Mouse (Mus musculus): ENCODE data around the gene Cdc26.

Cdc26 gene

DNA sequence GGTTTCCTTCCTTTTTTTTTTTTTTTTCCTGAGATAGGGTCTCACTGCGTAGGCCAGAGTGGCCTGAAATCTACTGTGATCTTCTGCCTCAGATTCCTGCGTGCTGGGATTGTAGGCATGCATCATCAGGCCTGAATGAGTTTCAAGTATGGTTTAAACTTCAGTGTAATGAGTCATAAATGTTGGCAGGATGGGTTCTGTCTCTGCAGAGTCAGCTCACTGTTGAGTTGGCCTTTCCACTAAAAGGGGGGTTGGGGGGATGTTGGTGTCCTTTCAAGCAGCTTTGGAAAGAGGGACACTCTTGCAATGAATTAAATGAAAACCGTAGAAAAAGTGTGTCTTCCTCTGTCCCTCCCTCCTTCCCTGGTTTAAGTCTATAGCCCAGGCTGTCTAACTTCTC, 9.5 kb downstream of the Cdc26 start:
- no peak for DNase-seq (ENCODE audit: low read depth, low spot score)

DNA sequence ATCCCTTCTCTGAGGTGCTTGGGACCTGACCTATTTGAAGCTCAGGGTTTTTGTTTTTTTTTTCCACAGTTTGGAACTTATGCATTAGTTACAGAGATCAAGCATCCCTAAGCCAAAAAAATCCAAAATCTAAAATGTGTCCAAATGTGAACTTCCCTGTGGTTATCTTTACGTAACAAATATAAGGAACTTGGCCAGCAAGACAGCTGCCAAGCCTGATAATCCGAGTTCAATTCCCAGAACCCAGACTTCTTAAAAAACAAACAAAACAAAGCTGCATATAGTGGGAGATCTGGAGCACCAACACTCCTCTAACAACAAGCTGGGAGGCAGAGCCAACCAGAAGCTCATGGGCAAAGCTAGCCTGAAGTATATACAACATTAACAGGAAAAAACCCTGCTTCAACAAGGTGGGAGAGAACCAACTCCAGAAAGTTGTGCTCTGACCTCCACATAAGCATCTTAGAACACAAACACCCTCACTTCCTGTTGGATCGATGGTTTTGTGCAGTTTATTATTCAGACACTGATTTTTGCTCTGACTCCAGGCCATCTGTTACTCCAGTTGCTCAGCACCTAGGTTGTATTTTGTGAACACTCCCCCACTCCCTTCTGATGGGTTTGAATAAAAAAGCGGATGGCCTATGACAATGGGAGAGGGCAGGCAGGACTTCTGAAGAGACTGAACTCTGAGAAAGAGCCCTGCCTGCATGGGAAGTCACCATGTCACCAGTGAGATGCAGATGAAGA, 10.7 kb downstream of the Cdc26 start:
- DNase-seq (ENCODE audit: low read depth, low spot score) = no peak

DNA sequence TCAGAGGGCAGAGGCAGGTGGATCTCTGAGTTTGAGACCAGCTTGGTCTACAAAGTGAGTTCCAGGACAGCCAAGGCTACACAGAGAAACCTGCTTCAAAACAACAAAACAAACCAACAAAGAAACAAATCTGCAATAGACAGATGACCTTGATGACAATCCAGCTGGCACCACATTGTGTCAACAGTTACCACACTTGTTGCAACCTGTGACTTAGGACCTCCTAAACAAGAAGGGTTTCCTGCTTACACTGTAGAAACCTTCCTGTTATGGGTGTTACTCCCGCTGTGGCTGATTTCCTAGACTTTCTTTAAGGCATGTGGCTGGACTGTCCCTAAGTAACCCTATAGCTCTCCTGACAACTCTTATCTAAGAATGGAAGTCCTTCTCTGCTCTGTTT, 12.6 kb downstream of the Cdc26 start:
- no peak for DNase-seq (ENCODE audit: low read depth, low spot score)

DNA sequence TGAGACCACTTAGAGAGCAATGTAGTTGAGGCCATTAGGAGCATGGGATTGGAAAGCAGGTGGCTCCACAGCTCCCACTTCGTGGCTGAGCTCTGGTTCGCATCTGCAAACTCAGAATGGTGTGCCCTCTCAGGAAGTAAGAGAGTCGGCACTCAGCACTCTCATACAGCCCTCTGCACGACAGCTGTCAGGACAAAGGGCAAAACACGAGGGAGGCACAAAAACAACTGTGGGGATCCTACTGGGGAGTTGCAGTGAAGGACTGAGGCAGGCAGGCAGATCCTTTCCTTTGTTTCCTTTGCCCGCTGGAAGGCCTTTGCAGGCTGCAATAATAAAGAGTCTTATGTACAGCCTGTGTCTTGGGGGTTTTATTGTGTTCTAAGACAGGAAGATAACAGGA, 15.0 kb downstream of the Cdc26 start:
- DNase-seq (ENCODE audit: low read depth, low spot score) = no peak

DNA sequence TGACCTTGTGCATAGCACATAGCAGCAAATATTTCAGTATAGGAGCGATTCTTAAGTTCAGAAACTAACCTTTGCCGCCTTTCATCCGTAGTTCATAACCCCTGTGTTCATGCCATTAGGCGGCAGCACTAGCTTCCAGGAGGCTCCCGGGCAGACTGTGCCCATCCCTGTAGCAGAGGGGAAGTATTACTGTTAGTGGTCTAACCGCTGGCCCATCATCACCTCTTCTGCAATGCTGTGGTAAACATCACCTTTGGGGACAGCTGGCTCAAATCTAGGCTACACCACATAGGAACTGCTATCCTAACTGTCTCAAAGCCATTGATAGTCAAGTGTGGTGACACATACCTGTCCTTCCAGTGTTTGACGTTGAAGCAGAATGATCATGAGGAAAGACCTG, 16.6 kb downstream of the Cdc26 start:
- DNase-seq (ENCODE audit: low read depth, low spot score) = no peak

DNA sequence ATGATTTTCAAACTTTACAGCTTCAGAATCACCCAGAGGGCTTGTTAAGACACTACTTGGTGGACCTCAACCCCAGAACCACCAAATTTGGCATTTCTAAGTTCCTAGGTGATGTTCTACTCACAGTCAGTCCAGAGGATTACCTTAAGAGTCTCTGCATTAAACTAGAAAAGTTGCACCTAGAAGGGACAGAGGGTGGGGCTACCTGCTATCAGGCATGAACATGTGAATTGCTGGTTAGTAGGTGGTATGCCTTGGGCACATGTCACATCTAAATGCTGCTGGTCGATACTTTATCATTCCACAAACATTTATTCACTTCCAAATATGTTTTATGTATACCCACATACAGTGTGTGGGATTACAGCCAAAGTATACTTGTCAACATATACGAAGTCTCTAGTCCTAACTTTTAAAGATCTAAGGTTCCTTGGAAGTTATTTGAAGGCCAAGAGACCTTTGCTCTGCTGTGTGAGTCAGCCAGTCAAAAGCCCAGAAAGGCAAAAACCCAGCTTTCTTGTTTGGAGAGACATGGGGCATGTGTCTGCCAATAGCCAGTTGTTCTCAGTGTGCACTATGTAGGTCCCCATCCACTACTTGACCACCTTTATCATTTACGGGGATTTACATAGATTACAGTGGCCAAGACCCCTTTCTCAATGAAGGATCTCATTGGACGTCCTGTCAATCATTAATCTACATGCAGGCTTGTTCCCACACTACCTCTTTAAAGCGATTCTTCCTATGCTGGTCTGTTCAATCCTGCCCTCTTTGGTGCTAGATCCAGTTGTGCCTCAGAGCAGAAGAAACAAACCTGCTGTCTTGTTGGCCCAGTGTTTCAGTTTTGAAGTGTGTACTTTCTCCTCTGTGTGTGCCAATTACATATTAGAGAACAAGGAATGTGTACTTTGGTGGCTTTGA, 18.6 kb downstream of the Cdc26 start:
- no peak for DNase-seq (ENCODE audit: low read depth, low spot score)

DNA sequence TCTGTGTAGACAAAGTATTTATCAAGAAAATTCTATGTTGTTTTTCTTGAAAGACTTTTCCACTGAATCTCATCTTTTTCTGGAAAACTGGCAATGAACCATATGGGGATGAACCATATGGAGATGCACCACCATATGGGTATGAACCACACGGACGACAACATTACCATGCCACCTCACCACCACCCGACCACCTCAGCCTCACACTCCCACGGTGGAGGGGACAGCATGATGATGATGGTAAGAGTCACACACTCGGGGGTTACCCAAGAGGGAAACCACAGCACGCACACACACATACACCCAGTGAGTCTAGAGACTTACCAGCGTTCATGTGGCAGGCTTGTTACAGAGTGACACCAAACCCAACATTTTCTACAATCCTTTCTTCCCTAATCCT, 23.0 kb downstream of the Cdc26 start:
- no peak for DNase-seq (ENCODE audit: low read depth, low spot score)

DNA sequence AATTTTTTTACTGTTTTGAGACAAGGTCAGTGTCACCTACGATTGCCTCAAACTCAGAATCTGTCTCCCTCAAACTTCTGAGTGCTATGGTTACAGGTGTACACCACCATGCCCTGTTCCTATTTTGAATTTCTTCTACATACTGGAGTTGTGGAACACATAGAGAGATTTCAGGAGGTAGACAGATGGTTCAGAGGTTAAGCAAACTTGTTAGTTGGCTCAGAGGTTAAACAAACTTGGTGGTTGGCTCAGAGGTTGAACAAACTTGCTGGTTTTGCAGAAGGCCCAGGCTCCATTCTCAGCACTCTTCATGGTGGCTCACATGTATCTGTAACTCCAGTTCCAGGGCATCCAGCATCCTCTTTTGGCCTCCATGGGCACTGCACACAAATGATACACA, 24.3 kb downstream of the Cdc26 start:
- DNase-seq (ENCODE audit: low read depth, low spot score) = no peak

DNA sequence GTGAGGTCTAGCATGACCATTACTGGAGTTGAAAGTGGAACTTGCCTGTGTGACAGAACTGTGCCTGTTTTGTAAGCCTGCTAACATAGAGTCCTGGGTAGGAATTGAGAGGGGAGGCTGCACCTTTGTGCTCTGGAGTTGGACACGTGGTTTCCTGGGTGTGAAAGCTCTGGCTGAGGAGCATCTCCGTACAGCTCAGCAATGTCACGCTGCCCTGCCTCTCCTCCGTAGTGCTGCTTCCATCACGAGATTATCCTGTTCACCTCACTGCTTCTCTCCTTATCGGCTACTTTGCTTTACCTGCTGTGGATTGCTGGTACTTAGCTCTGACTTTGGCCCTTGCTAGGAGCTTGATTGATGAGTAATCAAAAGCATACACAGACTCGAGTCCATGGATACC, 24.7 kb downstream of the Cdc26 start:
- no peak for DNase-seq (ENCODE audit: low read depth, low spot score)

DNA sequence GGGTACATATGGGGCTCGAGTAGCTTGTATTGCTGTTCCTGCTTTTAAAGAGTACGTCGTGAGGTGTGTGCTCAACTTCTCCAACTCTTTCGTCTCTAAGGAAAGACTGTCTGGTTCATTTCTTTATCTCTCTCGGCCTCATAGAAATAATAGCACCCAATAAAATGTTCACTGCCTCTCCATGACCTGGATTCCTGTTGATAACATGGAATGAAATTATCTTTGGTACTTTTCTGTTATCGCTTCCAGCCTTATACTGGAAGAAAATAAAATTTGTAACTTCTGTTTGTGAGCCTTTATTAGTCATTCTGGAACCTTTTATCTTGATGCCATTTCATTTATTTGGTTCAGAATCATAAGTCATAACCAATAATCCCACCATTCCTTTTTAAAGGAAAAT, 25.2 kb downstream of the Cdc26 start:
- no peak for DNase-seq (ENCODE audit: low read depth, low spot score)

DNA sequence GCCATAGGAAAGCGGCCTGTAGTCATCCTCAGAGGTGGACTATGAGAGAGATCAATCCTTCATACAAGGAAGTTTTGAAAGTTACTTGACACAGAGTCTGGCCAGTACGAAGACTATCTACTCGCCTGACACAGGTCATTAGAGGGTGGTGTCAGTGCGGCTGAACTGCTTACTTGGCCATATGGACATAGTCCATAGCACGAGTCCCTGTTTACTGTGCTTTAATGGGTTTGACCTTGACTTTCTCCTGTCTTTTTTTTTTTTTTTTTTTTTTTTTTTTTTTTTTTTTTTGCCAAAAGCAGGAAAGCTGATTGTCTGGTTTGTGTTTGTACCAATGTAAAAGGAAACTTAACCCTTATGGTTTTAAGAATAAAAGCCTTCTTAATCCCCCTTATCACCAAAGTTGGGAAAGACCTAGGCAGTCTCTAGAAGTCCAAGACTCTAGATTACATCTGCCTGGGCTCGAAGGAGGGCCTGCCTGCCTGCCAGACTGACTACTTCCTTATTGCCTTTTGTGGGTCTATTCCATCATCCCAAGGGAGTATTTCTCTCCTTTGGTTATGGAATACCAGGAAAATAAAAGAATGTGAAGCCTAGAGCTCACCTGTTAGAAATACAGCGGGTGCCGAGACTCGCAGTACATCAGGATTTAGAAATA, 28.6 kb downstream of the Cdc26 start:
- DNase-seq (ENCODE audit: low read depth, low spot score) = no peak

DNA sequence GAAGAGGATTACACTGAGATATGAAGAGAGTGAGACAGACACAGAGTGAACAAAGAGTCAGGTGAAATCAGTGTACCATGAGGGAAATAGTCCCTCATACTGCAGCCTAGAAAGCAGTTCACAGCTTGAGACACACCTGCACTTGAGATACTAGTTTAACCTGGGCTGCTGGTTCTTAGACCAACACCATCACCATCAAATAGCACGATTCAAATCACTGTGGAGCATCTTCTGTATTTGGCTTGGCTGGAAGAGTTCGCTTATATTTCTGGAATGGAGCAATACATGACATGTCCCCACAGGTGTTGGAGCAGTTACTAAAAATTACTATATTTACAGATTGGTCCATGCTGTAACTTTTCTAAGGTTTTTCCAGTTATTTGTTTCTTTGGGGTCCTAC, 32.3 kb downstream of the Cdc26 start:
- no peak for DNase-seq (ENCODE audit: low read depth, low spot score)

DNA sequence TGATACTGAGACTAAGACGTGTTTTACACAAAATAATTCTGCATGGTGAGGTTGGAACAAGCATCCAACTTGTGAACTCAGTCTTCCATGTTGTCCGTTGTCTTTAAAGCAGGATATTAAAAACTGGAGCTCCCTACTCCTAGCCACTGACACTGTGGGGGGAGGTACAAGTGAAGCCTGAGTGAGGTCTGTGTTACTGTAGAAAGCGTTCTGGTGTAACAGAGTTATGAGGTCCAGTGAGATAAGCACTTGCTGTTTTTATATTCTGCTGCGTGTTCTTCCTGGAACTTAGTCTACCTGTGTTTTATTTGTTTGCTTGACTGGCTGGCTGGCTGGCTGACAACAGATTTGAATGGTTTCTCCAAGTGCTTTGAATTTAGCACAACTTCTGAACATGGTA, 34.1 kb downstream of the Cdc26 start:
- no peak for DNase-seq (ENCODE audit: low read depth, low spot score)

DNA sequence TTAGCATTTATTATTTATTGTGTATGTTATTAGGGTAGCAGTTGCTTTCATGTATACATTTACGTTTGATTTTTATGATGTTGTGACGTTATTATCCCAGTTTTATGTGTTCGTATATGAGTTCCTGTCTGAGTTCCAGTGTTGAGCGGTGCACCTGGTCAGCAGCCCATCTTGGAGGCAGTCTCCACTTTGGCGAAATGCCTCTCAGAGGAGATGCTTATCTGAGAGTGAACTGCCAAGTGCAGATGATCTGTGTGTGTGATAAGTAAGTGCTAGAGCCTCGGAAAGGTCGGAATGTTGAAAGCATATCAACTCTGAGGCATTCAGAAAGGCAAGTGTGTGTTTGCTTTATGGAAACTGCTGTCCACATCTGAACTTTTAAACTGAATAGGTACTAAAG, 34.8 kb downstream of the Cdc26 start:
- DNase-seq (ENCODE audit: low read depth, low spot score) = no peak

DNA sequence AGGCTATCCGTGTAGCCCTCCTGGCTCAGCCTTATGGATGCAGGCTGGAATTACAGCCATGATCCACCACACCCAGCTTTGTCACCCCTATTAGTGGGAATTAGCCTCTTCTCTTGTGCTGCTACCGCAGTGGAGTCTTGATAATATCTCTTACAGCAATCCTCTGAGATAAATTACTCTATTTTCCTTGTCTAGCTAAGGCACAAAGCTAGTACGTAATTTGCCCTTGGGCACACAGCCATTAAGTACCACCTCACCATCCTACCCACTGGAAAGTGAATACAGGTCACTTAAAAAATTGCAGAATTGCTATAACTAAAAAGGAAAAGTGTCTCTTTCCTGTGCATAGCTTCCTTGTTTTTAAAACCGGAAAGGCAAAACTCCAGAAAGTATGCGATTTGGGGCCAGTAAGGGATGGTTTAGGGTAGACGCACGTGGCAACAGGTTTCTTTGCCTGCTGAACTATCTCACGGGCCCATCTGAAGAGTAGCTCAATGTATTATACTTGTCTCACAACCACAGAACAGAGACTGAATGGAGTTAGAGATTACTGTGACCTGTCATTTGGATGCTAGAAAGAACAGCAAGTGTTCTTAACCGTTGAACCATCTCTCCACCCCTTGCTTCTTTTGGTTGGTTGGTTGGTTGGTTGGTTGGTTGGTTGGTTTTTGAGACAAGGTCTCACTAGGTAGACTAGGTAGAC, 35.5 kb downstream of the Cdc26 start:
- DNase-seq (ENCODE audit: low read depth, low spot score) = no peak

DNA sequence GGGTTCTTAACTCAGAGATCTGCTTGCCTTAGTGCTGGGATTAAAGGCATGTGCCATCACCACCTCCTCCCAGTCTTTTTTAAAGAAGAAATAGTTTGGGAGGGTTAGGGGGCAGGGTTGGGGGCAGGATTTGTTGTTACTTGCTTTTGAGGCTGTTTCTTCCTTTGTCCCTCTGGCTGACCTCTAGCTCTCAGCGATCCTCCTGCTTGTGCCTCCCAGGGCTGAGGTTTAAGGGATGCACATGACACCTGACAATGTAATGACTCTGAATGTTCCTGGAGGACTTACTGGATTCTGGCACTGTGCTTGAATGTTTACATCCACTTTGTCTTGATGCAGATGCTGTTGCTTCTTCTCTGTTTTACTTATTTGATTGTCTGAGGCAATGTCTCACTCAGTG, 36.0 kb downstream of the Cdc26 start:
- DNase-seq (ENCODE audit: low read depth, low spot score) = no peak

DNA sequence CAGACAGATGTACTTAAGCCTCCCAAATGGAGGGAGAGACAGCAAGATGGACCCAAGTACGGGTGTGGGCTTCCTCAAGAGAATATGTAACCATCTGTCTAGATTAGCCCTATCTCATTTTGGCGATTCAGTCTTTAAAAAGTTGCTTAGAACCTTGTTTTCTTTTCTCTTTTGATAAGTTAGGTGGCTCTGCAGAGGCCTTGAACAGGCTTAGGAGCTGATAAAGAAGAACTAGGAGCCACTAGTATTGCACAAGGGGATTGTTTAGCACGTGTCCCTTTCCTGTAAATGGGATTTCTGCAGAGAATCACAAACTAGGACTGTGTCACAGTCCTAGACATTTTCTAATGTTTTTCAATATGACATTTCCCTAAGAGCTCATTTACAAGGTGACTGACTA, 39.4 kb downstream of the Cdc26 start:
- no peak for DNase-seq (ENCODE audit: low read depth, low spot score)

DNA sequence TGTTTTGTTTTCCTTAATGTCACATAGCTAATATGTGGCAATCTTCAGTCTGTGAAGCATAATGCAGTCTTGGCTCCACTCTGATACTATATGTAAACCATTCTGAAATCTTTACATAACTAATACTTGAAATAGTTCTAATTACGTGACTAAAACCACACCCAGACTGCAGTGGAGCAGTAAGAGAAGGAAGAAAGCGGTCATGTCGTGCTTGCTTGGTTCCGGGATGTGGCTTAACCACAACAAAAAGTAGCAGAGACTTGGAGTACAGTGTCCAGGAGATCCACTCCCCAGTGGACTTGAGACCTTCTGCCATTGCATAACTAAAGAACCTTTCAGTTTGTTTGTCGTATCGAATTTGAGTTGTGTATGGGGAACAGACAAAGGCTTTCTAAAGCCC, 40.9 kb downstream of the Cdc26 start:
- DNase-seq (ENCODE audit: low read depth, low spot score) = no peak

DNA sequence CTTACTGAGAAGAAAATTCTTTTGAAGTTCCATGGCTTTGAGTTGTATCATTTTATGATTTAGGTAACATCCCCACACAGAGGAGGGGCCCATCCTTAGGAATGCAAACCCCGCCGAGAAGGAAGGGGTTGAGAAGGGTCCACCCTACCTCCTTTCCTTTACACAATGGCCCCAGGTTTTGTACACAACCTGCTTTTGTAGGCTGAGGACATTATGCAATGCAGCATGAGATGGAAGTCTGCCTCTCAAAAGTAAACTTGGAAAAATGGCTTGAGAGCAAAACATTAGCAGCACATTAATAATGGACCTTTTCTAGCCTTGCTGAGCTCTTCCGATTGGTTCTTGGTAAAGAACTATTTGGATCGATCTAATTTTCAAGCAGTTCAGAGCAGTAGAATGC, 42.2 kb downstream of the Cdc26 start:
- no peak for DNase-seq (ENCODE audit: low read depth, low spot score)

DNA sequence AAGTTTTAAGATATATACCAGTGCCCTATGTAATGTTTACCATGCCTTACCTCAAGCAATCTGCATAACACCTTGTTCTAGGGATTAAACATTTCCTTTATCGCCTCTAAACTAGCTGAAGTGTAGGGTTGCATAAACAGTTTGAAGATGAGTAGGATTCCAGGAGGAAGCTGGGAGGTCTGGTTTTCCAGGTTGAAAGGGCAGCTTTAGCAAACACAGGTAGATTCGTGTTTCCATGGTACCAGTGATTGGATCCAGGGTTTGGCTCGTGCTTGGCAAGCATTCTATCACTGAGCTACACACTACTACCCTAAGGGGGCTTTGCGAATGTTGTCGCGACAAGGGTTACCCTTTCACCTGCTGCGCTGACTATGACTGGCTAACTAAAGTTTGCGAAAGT, 44.1 kb downstream of the Cdc26 start:
- no peak for DNase-seq (ENCODE audit: low read depth, low spot score)

DNA sequence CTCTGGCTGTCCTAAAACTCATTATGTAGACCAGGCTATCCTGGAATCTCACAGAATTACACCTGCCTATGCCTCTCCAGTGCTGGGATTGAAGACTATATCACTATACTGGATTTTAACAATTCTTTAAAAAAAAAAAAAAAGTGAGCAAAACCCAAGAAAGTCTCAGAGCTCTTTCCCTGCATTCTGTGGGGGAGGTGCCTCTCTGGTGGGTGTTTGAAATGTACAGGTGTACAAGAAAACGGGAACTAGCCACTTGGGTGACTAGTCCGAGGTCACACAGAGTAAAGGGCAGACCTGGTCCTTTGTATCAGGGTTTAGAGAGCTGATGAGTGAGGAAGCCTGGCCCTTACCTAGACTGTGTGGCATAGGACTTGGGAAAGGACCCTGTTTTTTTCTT, 46.0 kb downstream of the Cdc26 start:
- DNase-seq (ENCODE audit: low read depth, low spot score) = no peak

DNA sequence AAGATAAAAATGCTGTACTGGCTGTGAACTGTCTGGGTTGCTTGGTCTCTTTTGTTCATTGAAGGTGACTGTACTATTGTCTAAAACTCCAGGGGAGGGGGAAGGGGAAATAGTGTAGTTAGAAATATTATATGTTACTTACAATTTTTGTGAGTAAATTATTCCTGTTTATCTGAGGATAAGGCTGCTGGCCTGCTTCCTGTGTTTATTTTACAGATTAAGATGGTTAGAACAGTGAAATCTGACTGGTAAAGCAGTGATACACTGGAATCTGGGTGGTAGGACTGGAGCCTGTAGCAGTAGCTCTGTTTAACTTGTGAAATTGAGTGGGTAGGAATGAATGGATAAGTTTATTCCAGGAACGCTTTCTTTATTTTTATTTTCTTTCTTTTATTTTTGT, 46.4 kb downstream of the Cdc26 start:
- DNase-seq (ENCODE audit: low read depth, low spot score) = no peak

Measured in mesoderm, embryonic 11.5 days (tissue).